Mouse (Mus musculus): Measurements from ENCODE around the gene Cuedc1.

DNA sequence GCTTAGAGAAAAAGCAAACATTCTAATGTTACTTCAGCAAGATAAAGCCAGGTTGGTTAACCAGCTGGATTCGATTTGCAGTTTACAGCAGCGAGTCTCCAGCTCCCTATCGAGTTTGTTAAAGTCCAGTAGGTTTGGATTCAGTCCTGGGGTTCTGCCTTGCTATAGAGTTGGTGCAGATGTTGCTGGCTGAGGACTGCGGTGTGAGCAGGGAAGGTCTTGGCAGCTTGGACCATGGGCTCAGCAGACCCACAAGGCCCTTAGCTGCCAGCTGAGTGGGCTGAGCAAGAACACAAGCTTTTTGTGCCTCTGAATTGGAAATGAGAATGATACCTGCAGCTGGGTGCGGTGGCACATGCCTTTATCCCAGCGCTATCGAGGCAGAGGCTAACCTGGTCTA, 37.4 kb downstream of the Cuedc1 start:
- TF ChIP-seq CTCF (IDR thresholded peaks at IDR 0.05; ENCODE audit: control insufficient read depth, insufficient read depth, low read length) (no peak), POLR2A (IDR thresholded peaks at IDR 0.05; ENCODE audit: borderline replicate concordance, control insufficient read depth, low read depth, low read length) (no peak)

Data from bone marrow, adult 2 months (tissue).